Mouse (Mus musculus) forebrain, embryonic 16.5 days (tissue): ENCODE results near the gene Cacna2d1. TPM values are rescaled to one million over a fixed set of nuclear protein-coding genes. Genes with fewer than 3 reads are reported as not detected.
A peak's percentile ranks its signal among the peaks of the same experiment; 100 is the strongest.

Source experiments
- ATAC-seq: fragments of 200-750 bp; cut with Nextera tagmentation; 2 replicates; pipeline ENCODE4 v1.8.0; 2017; ENCODE audit warnings: mild to moderate bottlenecking, moderate library complexity
- H3K27ac ChIP-seq: fragments of 300-500 bp; sonication (generic); 2 replicates; pipeline ENCODE4 v1.5.1; 2014; ENCODE audit warnings: low read length, control low read depth
- H3K27me3 ChIP-seq: fragments of 300-500 bp; sonication (generic); replicated peaks from 2 replicates; pipeline ENCODE4 v1.6.1; 2014; ENCODE audit warnings: low read length; ENCODE audit not compliant: control insufficient read depth, insufficient read depth
- H3K36me3 ChIP-seq: fragments of 300-500 bp; sonication (generic); 2 replicates; pipeline ENCODE4 v1.6.1; 2014; ENCODE audit not compliant: control insufficient read depth, insufficient read depth
- H3K4me1 ChIP-seq: fragments of 300-500 bp; sonication (generic); replicated peaks from 2 replicates; pipeline ENCODE4 v1.6.1; 2014; ENCODE audit warnings: low read length; ENCODE audit not compliant: control insufficient read depth, insufficient read depth
- H3K4me2 ChIP-seq: fragments of 300-500 bp; sonication (generic); 2 replicates; pipeline ENCODE4 v1.6.1; 2014; ENCODE audit warnings: mild to moderate bottlenecking, low read length, control low read depth
- H3K4me3 ChIP-seq: fragments of 300-500 bp; sonication (generic); replicated peaks from 2 replicates; pipeline ENCODE4 v1.5.1; 2014; ENCODE audit warnings: mild to moderate bottlenecking, low read length, control low read depth
- H3K9ac ChIP-seq: fragments of 300-500 bp; sonication (generic); replicated peaks from 2 replicates; pipeline ENCODE4 v1.6.1; 2014; ENCODE audit warnings: low read depth, low read length, control low read depth
- H3K9me3 ChIP-seq: fragments of 300-500 bp; sonication (generic); 2 replicates; pipeline ENCODE4 v1.6.1; 2016; ENCODE audit warnings: low read length; ENCODE audit not compliant: control insufficient read depth
- WGBS: fragments of 180-500 bp; shearing (Covaris S2); extraction: QIAGEN DNeasy Blood & Tissue Kit; methylation state at CpG from one replicate; pipeline ENCODE4 v1.1.7; 2014; 5-methylcytosine and 5-hydroxymethylcytosine counted together
- polyA plus RNA-seq: library from polyadenylated mRNA; unstranded; fragments of >200 nt; fragmentation: Nextera tagmentation; extraction: Ambion mirVana; gene quantifications from 2 replicates; pipeline ENCODE4 v1.2.1, GENCODE M21; 2015

Cacna2d1 gene
- polyA plus RNA-seq, 1 experiment from 2014 or later: 33.9 TPM

DNA sequence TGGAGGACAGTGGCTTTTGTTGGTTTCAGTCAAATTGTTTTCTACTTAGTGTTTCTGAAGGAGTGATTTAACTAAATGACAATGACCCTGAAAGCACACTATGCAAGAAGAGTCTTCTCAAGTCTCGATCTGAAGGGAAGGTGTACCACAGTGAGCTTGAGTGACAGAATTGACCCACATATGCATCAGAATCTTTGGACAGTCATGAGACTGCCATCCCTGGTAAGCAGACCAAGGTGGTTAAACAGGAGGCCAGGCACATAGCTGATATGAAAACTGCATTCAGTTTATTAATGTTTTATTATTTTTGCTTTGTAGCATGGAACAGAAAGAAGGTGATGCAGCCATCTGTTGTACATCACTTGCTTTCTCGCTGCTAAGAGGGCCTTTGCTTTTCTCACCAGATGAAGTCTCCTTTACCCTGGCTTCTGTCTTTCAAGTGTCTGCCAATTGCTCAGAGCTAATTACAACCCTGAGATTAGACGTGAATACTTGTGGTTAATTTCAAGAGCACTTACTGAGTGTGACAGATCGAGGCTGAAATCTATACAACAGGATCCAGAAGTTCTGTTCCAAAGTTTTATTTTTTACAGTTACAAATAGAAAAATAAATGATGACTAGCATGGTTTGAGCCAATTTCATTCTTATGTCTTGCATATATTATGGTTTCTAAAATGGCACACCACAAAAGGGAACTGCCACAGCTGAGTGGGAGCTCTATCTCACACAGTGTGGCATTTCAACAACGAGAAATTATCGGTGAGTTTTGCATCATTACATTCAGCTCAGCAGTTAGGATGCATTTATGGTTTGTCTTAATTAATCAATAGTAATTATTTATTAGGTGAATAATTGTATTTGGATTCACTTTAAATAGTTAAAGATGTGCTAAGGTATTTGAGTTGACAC, 221.1 kb downstream of the Cacna2d1 start:
- H3K4me1 ChIP-seq: peaks cover 5% of the 10 kb centered on the region; the same call in 1 of the 2 replicates
- no peaks in the 10 kb centered on the region for H3K36me3 ChIP-seq
- H3K9ac ChIP-seq: no peak overlapping the region
- 31% methylated on average over 6 of the region's 6 CpGs for WGBS
- no peak overlapping the region for H3K4me2 ChIP-seq
- no peaks in the 10 kb centered on the region for H3K27me3 ChIP-seq
- peak overlapping the region; percentile 52 for H3K27ac ChIP-seq
- H3K4me3 ChIP-seq: no peak overlapping the region
- H3K9me3 ChIP-seq: no peaks in the 10 kb centered on the region
- peak; percentile 87 for ATAC-seq

DNA sequence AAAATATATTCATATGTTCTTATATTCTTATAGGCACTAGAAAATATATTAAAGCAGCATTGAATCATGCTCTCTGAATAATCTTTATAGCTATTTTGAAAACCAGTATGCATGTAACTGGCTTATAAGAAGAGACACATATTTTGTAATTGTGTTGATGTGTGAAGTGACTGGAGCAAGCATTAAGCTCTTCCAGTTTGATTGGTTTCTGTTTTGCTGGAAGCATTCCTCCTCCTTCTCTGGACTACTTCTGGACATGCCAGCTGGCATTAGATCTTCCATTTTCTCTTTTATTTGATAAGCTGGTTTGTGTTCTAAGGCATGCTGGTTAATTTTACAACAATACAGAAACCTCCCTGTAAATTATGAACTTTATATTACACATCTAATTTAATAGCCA, 228.8 kb downstream of the Cacna2d1 start:
- Histone ChIP-seq H3K4me2 (no peak overlapping the region), H3K4me3 (no peak overlapping the region), H3K27me3 (no peaks in the 10 kb centered on the region), H3K27ac (no peak overlapping the region), H3K36me3 (no peaks in the 10 kb centered on the region), H3K4me1 (peaks cover 5% of the 10 kb centered on the region), H3K9ac (no peak overlapping the region), H3K9me3 (no peaks in the 10 kb centered on the region)
- no peak for ATAC-seq

DNA sequence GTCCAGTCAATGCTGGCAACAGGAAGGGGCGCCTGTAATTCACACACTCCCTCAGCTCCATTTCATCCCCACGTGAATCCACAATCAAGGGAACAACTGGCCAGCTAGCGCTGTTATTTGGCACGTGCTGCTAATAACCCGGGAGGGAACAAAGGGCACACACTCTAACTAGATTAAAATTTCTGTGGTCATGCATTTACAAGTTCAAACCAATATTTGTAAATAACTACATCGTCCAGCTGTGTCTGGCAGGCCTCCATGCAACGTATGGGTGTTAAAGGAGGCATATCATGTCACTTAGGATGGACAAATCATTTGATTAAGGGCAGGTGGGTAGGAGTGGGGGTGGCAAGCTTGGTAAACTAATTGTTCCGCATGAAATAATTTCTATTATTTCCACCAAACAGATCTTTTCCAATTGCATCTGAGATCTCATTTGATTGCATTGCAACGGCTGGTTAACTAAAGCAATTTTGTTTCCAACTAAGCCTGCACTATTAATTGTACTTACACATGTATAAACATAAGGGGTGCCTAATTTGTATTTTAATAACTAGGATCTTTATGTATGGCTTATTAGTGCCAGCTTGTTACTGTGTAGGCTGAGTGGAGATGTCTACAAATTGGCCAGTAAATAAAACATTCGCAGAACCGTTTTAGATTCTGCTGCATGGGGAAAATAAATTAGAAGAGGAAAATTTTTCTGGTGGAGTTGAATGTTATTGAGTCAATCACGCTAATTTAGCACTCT, 231.8 kb downstream of the Cacna2d1 start:
- peak; percentile 94 for ATAC-seq
- Histone ChIP-seq H3K9ac (no peak overlapping the region), H3K4me2 (peak overlapping the region; percentile 17), H3K27ac (peak overlapping the region; percentile 55; the same call in 1 of the 2 replicates), H3K4me3 (no peak overlapping the region), H3K36me3 (no peaks in the 10 kb centered on the region), H3K27me3 (no peaks in the 10 kb centered on the region), H3K9me3 (no peaks in the 10 kb centered on the region), H3K4me1 (peaks cover 5% of the 10 kb centered on the region)
- WGBS: 14% methylated on average over 12 of the region's 12 CpGs

DNA sequence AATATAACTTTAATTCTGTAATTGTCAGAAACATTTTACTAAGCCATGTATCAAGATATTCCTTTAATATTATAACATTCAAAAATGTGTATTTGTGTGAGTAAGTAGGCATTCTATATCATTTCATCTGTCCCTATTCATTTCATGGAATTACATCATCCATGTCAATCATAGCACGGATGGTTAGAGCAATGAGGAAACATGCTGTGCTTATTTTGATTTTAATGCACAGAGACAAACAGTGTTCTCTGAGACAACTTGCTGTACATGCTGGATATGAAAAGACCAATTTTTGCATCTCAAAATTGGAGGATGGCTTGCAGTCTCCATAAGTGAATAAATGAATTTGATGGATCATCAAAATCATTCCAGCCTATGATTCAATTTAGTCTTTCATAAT, 232.4 kb downstream of the Cacna2d1 start:
- peaks cover 5% of the 10 kb centered on the region for H3K4me1 ChIP-seq
- no peaks in the 10 kb centered on the region for H3K9me3 ChIP-seq
- ATAC-seq: peak; percentile 44; the same call in 1 of the 2 replicates
- H3K4me3 ChIP-seq: no peak overlapping the region
- H3K27ac ChIP-seq: no peak overlapping the region
- H3K36me3 ChIP-seq: no peaks in the 10 kb centered on the region
- no peak overlapping the region for H3K4me2 ChIP-seq
- H3K9ac ChIP-seq: no peak overlapping the region
- WGBS: 22% methylated on average over 1 of the region's 1 CpGs
- H3K27me3 ChIP-seq: no peaks in the 10 kb centered on the region

DNA sequence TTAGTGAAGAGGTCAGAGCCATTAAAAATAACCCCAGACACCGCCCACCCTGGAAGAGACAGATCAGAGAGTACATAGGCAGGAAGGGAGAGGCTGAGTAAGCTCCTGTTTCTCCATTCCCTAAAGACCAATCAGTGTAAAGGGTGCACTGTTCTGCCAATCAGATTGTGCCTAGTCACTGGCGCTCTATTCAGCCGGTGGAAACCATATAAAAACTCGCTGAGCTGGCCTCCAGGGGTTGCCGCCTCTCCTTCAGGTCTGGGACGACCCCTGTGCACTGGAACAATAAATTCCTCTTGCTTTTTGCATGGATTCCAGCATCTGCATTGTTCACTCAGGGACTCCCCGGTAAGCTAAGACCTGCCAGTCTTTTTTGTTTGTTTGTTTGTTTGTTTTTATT, 246.6 kb downstream of the Cacna2d1 start:
- no peak for ATAC-seq
- no peak overlapping the region for H3K4me2 ChIP-seq
- no peak overlapping the region for H3K4me3 ChIP-seq
- no peaks in the 10 kb centered on the region for H3K36me3 ChIP-seq
- H3K27ac ChIP-seq: no peak overlapping the region
- no peaks in the 10 kb centered on the region for H3K4me1 ChIP-seq
- H3K27me3 ChIP-seq: no peaks in the 10 kb centered on the region
- H3K9me3 ChIP-seq: no peaks in the 10 kb centered on the region
- H3K9ac ChIP-seq: no peak overlapping the region
- WGBS: 90% methylated on average over 7 of the region's 7 CpGs

DNA sequence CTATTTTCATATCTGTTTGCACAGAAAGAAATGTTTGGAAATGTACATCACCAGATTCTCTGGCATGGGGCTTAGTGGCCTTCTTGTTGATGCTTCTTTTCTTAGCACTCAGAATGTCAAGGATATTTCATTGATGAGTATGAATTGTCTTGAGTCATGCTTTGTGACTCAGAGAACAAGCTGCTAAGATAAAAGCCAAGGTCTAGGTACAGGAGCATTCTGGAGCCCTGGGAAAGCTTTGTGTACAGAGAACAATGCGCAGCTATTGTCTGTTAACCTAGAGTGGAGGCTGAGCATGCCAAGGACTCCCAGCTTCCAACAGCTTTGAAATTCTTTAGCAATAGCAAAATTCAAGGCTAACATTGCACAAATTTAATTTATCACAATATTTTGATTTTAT, 249.6 kb downstream of the Cacna2d1 start:
- Histone ChIP-seq H3K9ac (no peak overlapping the region), H3K27ac (no peak overlapping the region), H3K4me1 (no peaks in the 10 kb centered on the region), H3K4me3 (no peak overlapping the region), H3K36me3 (no peaks in the 10 kb centered on the region), H3K4me2 (no peak overlapping the region), H3K9me3 (no peaks in the 10 kb centered on the region), H3K27me3 (no peaks in the 10 kb centered on the region)
- no peak for ATAC-seq
- WGBS: 94% methylated on average over 1 of the region's 1 CpGs

DNA sequence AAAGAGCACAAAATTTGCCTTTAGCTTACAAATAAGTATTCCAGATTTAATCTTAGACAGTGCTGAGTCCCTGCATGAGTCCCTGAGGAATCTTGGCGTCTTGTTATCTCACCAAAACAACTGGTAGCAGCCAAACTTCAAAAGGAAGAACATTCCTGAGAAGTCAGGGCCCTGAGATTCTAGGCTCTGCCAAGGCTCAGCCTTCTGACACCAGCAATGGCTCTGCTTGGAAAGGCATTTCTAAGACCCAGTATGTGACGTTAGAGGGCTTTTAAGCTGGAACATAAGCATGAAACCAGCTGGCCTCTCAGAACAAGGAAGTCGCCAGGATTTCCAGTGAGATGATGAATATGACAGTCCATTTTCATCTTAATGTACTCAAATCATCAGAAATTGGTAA, 253.4 kb downstream of the Cacna2d1 start:
- ATAC-seq: no peak
- H3K27ac ChIP-seq: no peak overlapping the region
- 66% methylated on average over 3 of the region's 3 CpGs for WGBS

DNA sequence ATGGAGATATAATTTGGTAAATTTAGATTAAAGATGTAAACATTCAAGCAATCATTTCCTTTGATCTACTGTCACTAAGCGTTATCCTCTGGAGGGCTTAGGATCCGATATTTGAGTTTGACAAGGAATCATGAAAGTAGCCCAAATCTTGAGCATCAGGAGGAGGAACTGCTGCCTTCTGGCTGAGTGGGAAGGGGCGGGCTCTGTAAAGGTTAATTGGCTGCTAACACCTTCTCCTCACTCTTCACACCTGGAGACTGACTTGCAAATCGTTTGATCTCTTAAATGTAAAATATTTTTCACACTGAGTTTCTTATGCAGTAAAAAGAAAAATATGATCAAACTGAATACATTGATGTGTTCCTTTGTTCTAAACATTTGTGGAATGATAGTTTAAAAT, 255.4 kb downstream of the Cacna2d1 start:
- no peak overlapping the region for H3K27ac ChIP-seq
- WGBS: 56% methylated on average over 4 of the region's 4 CpGs
- H3K36me3 ChIP-seq: no peaks in the 10 kb centered on the region
- H3K4me3 ChIP-seq: no peak overlapping the region
- H3K4me2 ChIP-seq: no peak overlapping the region
- H3K27me3 ChIP-seq: no peaks in the 10 kb centered on the region
- no peak for ATAC-seq
- no peaks in the 10 kb centered on the region for H3K9me3 ChIP-seq
- no peak overlapping the region for H3K9ac ChIP-seq
- no peaks in the 10 kb centered on the region; the same call in 1 of the 2 replicates for H3K4me1 ChIP-seq

More for the DNA sequence above, 253.4 kb downstream of the Cacna2d1 start:
- no peak overlapping the region for H3K4me2 ChIP-seq
- H3K4me1 ChIP-seq: no peaks in the 10 kb centered on the region; the same call in 1 of the 2 replicates
- H3K27me3 ChIP-seq: no peaks in the 10 kb centered on the region
- H3K4me3 ChIP-seq: no peak overlapping the region
- no peaks in the 10 kb centered on the region for H3K36me3 ChIP-seq
- H3K9me3 ChIP-seq: no peaks in the 10 kb centered on the region
- no peak overlapping the region for H3K9ac ChIP-seq

DNA sequence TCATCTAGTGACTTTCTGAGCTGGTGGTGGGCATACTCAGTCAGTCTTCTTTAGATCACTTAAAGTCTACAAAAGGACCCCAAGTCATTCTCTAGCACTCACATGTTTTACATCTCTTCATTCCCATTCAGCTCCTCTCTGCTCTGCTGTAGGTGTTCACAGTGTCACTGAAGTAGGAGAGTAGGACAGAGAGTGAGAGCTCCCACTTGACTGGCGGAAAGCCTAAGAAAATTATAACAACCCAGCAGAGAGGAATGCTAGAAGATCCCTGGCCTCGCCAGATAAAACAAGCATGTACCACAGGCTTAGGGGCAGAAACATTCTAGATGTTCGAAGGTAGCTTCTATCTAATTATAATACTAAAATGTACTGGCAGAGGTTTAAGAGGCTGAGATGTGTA, 256.7 kb downstream of the Cacna2d1 start:
- no peak overlapping the region for H3K9ac ChIP-seq
- ATAC-seq: no peak
- H3K27ac ChIP-seq: no peak overlapping the region
- no peak overlapping the region for H3K4me3 ChIP-seq
- H3K36me3 ChIP-seq: no peaks in the 10 kb centered on the region
- 96% methylated on average over 3 of the region's 3 CpGs for WGBS
- H3K9me3 ChIP-seq: no peaks in the 10 kb centered on the region
- no peak overlapping the region for H3K4me2 ChIP-seq
- no peaks in the 10 kb centered on the region for H3K27me3 ChIP-seq
- no peaks in the 10 kb centered on the region; the same call in 1 of the 2 replicates for H3K4me1 ChIP-seq
